10 mouse cellular contexts compared by ENCODE assay signal in genomic region chr9:95072450-95072955, GRCm38 (mm10).
A peak's percentile ranks its signal among the peaks of the same experiment; 100 is the strongest.
DNase-seq lines count a peak whose midpoint lies in the region; ATAC-seq and TF ChIP-seq lines count a peak whose summit lies in the region.
"Had no signal": no experiment of that assay in that cellular context is flagged by ENCODE, and none has a peak within 500 bp of the region (broad histone marks: within the 10 kb centered on the region; RNA-seq: fewer than 3 reads in every experiment).

No protein-coding gene starts in this region.

- peak; percentile 18 for DNase-seq in cerebellum, adult 9-10 months
- DNase-seq in cerebellum, postnatal 36 days, result no peak
- DNase-seq in 416B (ENCODE audit: low read depth), result peak; percentile 44
- DNase-seq in limb, embryonic 14.5 days (ENCODE audit: low spot score), result peak; percentile 14
- DNase-seq in thymus, adult 2 months, result peak; percentile 59
- DNase-seq in midbrain, embryonic 10.5 days (ENCODE audit: low spot score), result no peak
- DNase-seq in frontal cortex, postnatal 25 days (ENCODE audit: low spot score in 2 of 2), result no peak

- no peaks in the 10 kb centered on the region for H3K9me3 ChIP-seq in heart, embryonic 15.5 days (replicated peaks)
- H3K9me3 ChIP-seq in limb, embryonic 14.5 days (ENCODE audit: control insufficient read depth, low read length), result 0 out of 2 replicates have a peak, but pooled peaks cover 3% of the 10 kb centered on the region
- H3K9me3 ChIP-seq in midbrain, embryonic 10.5 days (replicated peaks), result no peaks in the 10 kb centered on the region; the same call in 1 of the 2 replicates

- no peak for TF ChIP-seq POLR2A in limb, embryonic 14.5 days (IDR thresholded peaks at IDR 0.05; ENCODE audit: borderline replicate concordance, extremely low read depth, insufficient read depth, insufficient read length)
- no peak for TF ChIP-seq POLR2A in thymus, adult 2 months (IDR thresholded peaks at IDR 0.05; ENCODE audit: control insufficient read depth, extremely low read depth, insufficient read depth, low read length, poor library complexity)

- no peaks in the 10 kb centered on the region for H3K36me3 ChIP-seq in heart, embryonic 15.5 days
- H3K36me3 ChIP-seq in limb, embryonic 14.5 days (ENCODE audit: control insufficient read depth, insufficient read depth, low read length), result no peaks in the 10 kb centered on the region
- H3K36me3 ChIP-seq in thymus, adult 2 months (ENCODE audit: control insufficient read depth, insufficient read depth, low read length), result no peaks in the 10 kb centered on the region; the same call in 1 of the 2 replicates
- no peaks in the 10 kb centered on the region for H3K36me3 ChIP-seq in midbrain, embryonic 10.5 days

- H3K4me1 ChIP-seq in heart, embryonic 15.5 days (replicated peaks), result no peaks in the 10 kb centered on the region
- H3K4me1 ChIP-seq in limb, embryonic 14.5 days (ENCODE audit: control insufficient read depth, insufficient read depth, low read length), result peaks cover 9% of the 10 kb centered on the region; the same call in 1 of the 2 replicates
- H3K4me1 ChIP-seq in thymus, adult 2 months (replicated peaks; ENCODE audit: control insufficient read depth, insufficient read depth, low read length), result peaks cover 16% of the 10 kb centered on the region
- H3K4me1 ChIP-seq in midbrain, embryonic 10.5 days, result peaks cover 33% of the 10 kb centered on the region

- no peaks in the 10 kb centered on the region for H3K27me3 ChIP-seq in heart, embryonic 15.5 days
- H3K27me3 ChIP-seq in limb, embryonic 14.5 days (ENCODE audit: control insufficient read depth, insufficient read depth, low read length), result no peaks in the 10 kb centered on the region
- no peaks in the 10 kb centered on the region for H3K27me3 ChIP-seq in thymus, adult 2 months (ENCODE audit: control insufficient read depth, insufficient read depth, low read length)
- peaks cover 14% of the 10 kb centered on the region for H3K27me3 ChIP-seq in midbrain, embryonic 10.5 days (ENCODE audit: low read depth, poor library complexity, severe bottlenecking)
- H3K27me3 ChIP-seq: CH12.LX had no signal

- ATAC-seq in heart, embryonic 15.5 days (replicated peaks; ENCODE audit: insufficient number of reproducible peaks, insufficient read depth, low FRiP score, low read depth), result peak; percentile 44; the same call in 1 of the 2 replicates
- 0 out of 2 replicates have a peak, but pooled peaks have one; percentile 39 for ATAC-seq in limb, embryonic 14.5 days (ENCODE audit: low FRiP score, low read depth)

- H3K4me2 ChIP-seq in heart, embryonic 15.5 days, result peak overlapping the region; percentile 0; the same call in 1 of the 2 replicates
- H3K4me2 ChIP-seq in limb, embryonic 14.5 days (replicated peaks; ENCODE audit: low read depth, low read length, severe bottlenecking), result no peak overlapping the region

- TF ChIP-seq CTCF in thymus, adult 2 months (IDR thresholded peaks at IDR 0.05; ENCODE audit: borderline replicate concordance, control insufficient read depth, extremely low read depth, insufficient read depth, low read length, poor library complexity), result no peak

- H3K27ac ChIP-seq in heart, embryonic 15.5 days, result peak overlapping the region; percentile 37
- H3K27ac ChIP-seq in limb, embryonic 14.5 days (replicated peaks; ENCODE audit: low read depth, low read length), result no peak overlapping the region; the same call in 1 of the 2 replicates
- H3K27ac ChIP-seq in thymus, adult 2 months (ENCODE audit: control insufficient read depth, insufficient read depth, low read length), result peak overlapping the region; percentile 61
- no peak overlapping the region for H3K27ac ChIP-seq in midbrain, embryonic 10.5 days (replicated peaks)

- no peak overlapping the region for H3K4me3 ChIP-seq in heart, embryonic 15.5 days
- H3K4me3 ChIP-seq in limb, embryonic 14.5 days (replicated peaks; ENCODE audit: low read length), result no peak overlapping the region
- peak overlapping the region; percentile 9; the same call in 1 of the 2 replicates for H3K4me3 ChIP-seq in thymus, adult 2 months (ENCODE audit: control insufficient read depth, insufficient read depth, low read length)
- H3K4me3 ChIP-seq in midbrain, embryonic 10.5 days, result no peak overlapping the region
- H3K4me3 ChIP-seq: erythroblast, embryonic 14.5 days had no signal

- no peak overlapping the region for H3K9ac ChIP-seq in heart, embryonic 15.5 days
- H3K9ac ChIP-seq in limb, embryonic 14.5 days (ENCODE audit: low read depth, low read length, severe bottlenecking), result no peak overlapping the region

- 64% methylated on average over 14 of the region's 14 CpGs for WGBS in heart, embryonic 15.5 days
- 61% methylated on average over 14 of the region's 14 CpGs for WGBS in limb, embryonic 14.5 days
- 5% methylated on average over 14 of the region's 14 CpGs for WGBS in thymus, adult 2 months
- WGBS in midbrain, embryonic 10.5 days, result 78% methylated on average over 14 of the region's 14 CpGs

Comparison
In these comparisons a context has a peak if more than half of its experiments do, and no peak if none do; other contexts are left out.
1. DNase-seq: peak in cerebellum, adult 9-10 months (single experiment), 416B (single experiment), limb, embryonic 14.5 days (single experiment) and thymus, adult 2 months (single experiment); none in cerebellum, postnatal 36 days (0 of 2), midbrain, embryonic 10.5 days (single experiment) and frontal cortex, postnatal 25 days (0 of 2).
2. H3K27ac ChIP-seq: peak in heart, embryonic 15.5 days (single experiment) and thymus, adult 2 months (single experiment); none in limb, embryonic 14.5 days (single experiment) and midbrain, embryonic 10.5 days (single experiment).